Mouse (Mus musculus): Measurements from ENCODE around the gene Prkcd.

GRCm38 (mm10) chr14:30607696-30608095 is 18.3 kb downstream of the Prkcd start:
- TF ChIP-seq CTCF (IDR thresholded peaks at IDR 0.05; ENCODE audit: low read depth, low read length) (no peak), POLR2A (IDR thresholded peaks at IDR 0.05; ENCODE audit: insufficient read depth, low read length) (no peak)
